Mouse (Mus musculus): ENCODE data around the gene Foxl1. TPM values are rescaled to one million over a fixed set of nuclear protein-coding genes. Genes with fewer than 3 reads are reported as not detected.

Gene Foxl1
- polyA plus RNA-seq, 1 experiment from 2014 or later, result 0.07 TPM

GRCm38 (mm10) chr8:121113261-121113660 is 14.5 kb upstream of the Foxl1 start:
- WGBS (ENCODE audit: insufficient replicate concordance), result under 1% methylated on average over 21 of the region's 21 CpGs
- Histone ChIP-seq H3K36me3 (ENCODE audit: control insufficient read depth, insufficient read depth) (no peaks in the 10 kb centered on the region), H3K4me2 (ENCODE audit: low read depth, low read length) (no peak overlapping the region), H3K4me1 (ENCODE audit: control insufficient read depth, low read depth, low read length) (peaks cover 3% of the 10 kb centered on the region), H3K27ac (ENCODE audit: low read length) (no peak overlapping the region), H3K9ac (ENCODE audit: low read depth, low read length) (no peak overlapping the region), H3K27me3 (ENCODE audit: control insufficient read depth, insufficient read depth, low read depth, low read length) (peaks cover 50% of the 10 kb centered on the region), H3K4me3 (ENCODE audit: low read depth, low read length) (no peak overlapping the region), H3K9me3 (replicated peaks; ENCODE audit: control insufficient read depth, low read length) (no peaks in the 10 kb centered on the region)
- peak; percentile 38 for ATAC-seq (ENCODE audit: low read depth)

GRCm38 (mm10) chr8:121115136-121115535 is 12.6 kb upstream of the Foxl1 start:
- Histone ChIP-seq H3K27me3 (ENCODE audit: control insufficient read depth, insufficient read depth, low read depth, low read length) (peaks cover 68% of the 10 kb centered on the region), H3K4me1 (ENCODE audit: control insufficient read depth, low read depth, low read length) (no peaks in the 10 kb centered on the region; the same call in 1 of the 2 replicates), H3K4me2 (ENCODE audit: low read depth, low read length) (no peak overlapping the region), H3K36me3 (ENCODE audit: control insufficient read depth, insufficient read depth) (no peaks in the 10 kb centered on the region), H3K9ac (ENCODE audit: low read depth, low read length) (no peak overlapping the region), H3K4me3 (ENCODE audit: low read depth, low read length) (no peak overlapping the region), H3K9me3 (replicated peaks; ENCODE audit: control insufficient read depth, low read length) (no peaks in the 10 kb centered on the region), H3K27ac (ENCODE audit: low read length) (no peak overlapping the region)
- 2% methylated on average over 25 of the region's 25 CpGs for WGBS (ENCODE audit: insufficient replicate concordance)
- no peak for ATAC-seq (ENCODE audit: low read depth)

DNA sequence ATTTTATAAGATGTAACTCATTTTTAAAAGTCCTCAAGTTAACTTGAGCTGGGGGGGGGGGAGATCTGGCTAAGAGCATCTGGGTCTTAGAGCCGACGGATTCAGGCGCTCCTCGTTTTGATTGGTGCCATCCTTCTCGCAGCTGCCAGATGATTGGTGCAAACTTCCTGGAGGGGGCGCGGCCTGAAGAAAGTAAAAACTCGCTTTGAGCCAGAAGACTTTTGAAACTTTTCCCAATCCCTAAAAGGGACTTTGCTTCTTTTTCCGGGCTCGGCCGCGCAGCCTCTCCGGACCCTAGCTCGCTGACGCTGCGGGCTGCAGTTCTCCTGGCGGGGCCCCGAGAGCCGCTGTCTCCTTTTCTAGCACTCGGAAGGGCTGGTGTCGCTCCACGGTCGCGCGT is 11.8 kb upstream of the Foxl1 start, which contains the start of gene Foxc2:
TSS of gene Foxc2 (plus strand) at position 224 of the 400 bp plus-strand sequence.
- Histone ChIP-seq H3K27me3 (ENCODE audit: control insufficient read depth, insufficient read depth, low read depth, low read length) (peaks cover 76% of the 10 kb centered on the region), H3K27ac (ENCODE audit: low read length) (no peak within 1 kb of the TSS), H3K4me1 (ENCODE audit: control insufficient read depth, low read depth, low read length) (no peaks in the 10 kb centered on the region; the same call in 1 of the 2 replicates), H3K9me3 (replicated peaks; ENCODE audit: control insufficient read depth, low read length) (no peaks in the 10 kb centered on the region), H3K36me3 (ENCODE audit: control insufficient read depth, insufficient read depth) (no peaks in the 10 kb centered on the region), H3K4me2 (ENCODE audit: low read depth, low read length) (peak within 1 kb of the TSS; percentile 57), H3K4me3 (ENCODE audit: low read depth, low read length) (peak within 1 kb of the TSS; percentile 52), H3K9ac (ENCODE audit: low read depth, low read length) (no peak within 1 kb of the TSS)
- peak; percentile 47; the same call in 1 of the 2 replicates for ATAC-seq (ENCODE audit: low read depth)
- 2% methylated on average over 25 of the region's 25 CpGs for WGBS (ENCODE audit: insufficient replicate concordance)

DNA sequence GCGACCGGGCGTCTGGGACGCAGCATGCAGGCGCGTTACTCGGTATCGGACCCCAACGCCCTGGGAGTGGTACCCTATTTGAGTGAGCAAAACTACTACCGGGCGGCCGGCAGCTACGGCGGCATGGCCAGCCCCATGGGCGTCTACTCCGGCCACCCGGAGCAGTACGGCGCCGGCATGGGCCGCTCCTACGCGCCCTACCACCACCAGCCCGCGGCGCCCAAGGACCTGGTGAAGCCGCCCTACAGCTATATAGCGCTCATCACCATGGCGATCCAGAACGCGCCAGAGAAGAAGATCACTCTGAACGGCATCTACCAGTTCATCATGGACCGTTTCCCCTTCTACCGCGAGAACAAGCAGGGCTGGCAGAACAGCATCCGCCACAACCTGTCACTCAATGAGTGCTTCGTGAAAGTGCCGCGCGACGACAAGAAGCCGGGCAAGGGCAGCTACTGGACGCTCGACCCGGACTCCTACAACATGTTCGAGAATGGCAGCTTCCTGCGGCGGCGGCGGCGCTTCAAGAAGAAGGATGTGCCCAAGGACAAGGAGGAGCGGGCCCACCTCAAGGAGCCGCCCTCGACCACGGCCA is 11.1 kb upstream of the Foxl1 start:
- Histone ChIP-seq H3K27ac (ENCODE audit: low read length) (no peak overlapping the region), H3K4me2 (ENCODE audit: low read depth, low read length) (peak overlapping the region; percentile 57), H3K4me3 (ENCODE audit: low read depth, low read length) (peak overlapping the region; percentile 52), H3K9me3 (replicated peaks; ENCODE audit: control insufficient read depth, low read length) (no peaks in the 10 kb centered on the region), H3K9ac (ENCODE audit: low read depth, low read length) (no peak overlapping the region), H3K36me3 (ENCODE audit: control insufficient read depth, insufficient read depth) (no peaks in the 10 kb centered on the region), H3K4me1 (ENCODE audit: control insufficient read depth, low read depth, low read length) (no peaks in the 10 kb centered on the region; the same call in 1 of the 2 replicates), H3K27me3 (ENCODE audit: control insufficient read depth, insufficient read depth, low read depth, low read length) (peaks cover 84% of the 10 kb centered on the region)
- WGBS (ENCODE audit: insufficient replicate concordance), result 1% methylated on average over 55 of the region's 55 CpGs
- no peak for ATAC-seq (ENCODE audit: low read depth)

- 2% methylated on average over 62 of the region's 62 CpGs for WGBS (ENCODE audit: insufficient replicate concordance)
Measured at GRCm38 (mm10) chr8:121117186-121117651, 10.5 kb upstream of the Foxl1 start.

DNA sequence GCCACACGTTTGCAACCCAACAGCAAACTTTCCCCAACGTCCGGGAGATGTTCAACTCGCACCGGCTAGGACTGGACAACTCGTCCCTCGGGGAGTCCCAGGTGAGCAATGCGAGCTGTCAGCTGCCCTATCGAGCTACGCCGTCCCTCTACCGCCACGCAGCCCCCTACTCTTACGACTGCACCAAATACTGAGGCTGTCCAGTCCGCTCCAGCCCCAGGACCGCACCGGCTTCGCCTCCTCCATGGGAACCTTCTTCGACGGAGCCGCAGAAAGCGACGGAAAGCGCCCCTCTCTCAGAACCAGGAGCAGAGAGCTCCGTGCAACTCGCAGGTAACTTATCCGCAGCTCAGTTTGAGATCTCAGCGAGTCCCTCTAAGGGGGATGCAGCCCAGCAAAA is 9.8 kb upstream of the Foxl1 start:
- no peak overlapping the region for H3K4me2 ChIP-seq (ENCODE audit: low read depth, low read length)
- no peak overlapping the region for H3K9ac ChIP-seq (ENCODE audit: low read depth, low read length)
- H3K9me3 ChIP-seq (replicated peaks; ENCODE audit: control insufficient read depth, low read length), result no peaks in the 10 kb centered on the region
- no peaks in the 10 kb centered on the region for H3K36me3 ChIP-seq (ENCODE audit: control insufficient read depth, insufficient read depth)
- no peak overlapping the region for H3K27ac ChIP-seq (ENCODE audit: low read length)
- 2% methylated on average over 28 of the region's 28 CpGs for WGBS (ENCODE audit: insufficient replicate concordance)
- peaks cover 96% of the 10 kb centered on the region for H3K27me3 ChIP-seq (ENCODE audit: control insufficient read depth, insufficient read depth, low read depth, low read length)
- H3K4me3 ChIP-seq (ENCODE audit: low read depth, low read length), result no peak overlapping the region
- no peak for ATAC-seq (ENCODE audit: low read depth)
- H3K4me1 ChIP-seq (ENCODE audit: control insufficient read depth, low read depth, low read length), result no peaks in the 10 kb centered on the region; the same call in 1 of the 2 replicates

More at GRCm38 (mm10) chr8:121117186-121117651, 10.5 kb upstream of the Foxl1 start:
- H3K4me1 ChIP-seq (ENCODE audit: control insufficient read depth, low read depth, low read length), result no peaks in the 10 kb centered on the region; the same call in 1 of the 2 replicates
- no peak overlapping the region for H3K27ac ChIP-seq (ENCODE audit: low read length)
- ATAC-seq (ENCODE audit: low read depth), result no peak
- H3K4me2 ChIP-seq (ENCODE audit: low read depth, low read length), result no peak overlapping the region
- no peak overlapping the region for H3K9ac ChIP-seq (ENCODE audit: low read depth, low read length)
- H3K9me3 ChIP-seq (replicated peaks; ENCODE audit: control insufficient read depth, low read length), result no peaks in the 10 kb centered on the region
- 0 out of 2 replicates have a peak overlapping the region, but pooled peaks have one; percentile 6 for H3K4me3 ChIP-seq (ENCODE audit: low read depth, low read length)
- peaks cover 89% of the 10 kb centered on the region for H3K27me3 ChIP-seq (ENCODE audit: control insufficient read depth, insufficient read depth, low read depth, low read length)
- H3K36me3 ChIP-seq (ENCODE audit: control insufficient read depth, insufficient read depth), result no peaks in the 10 kb centered on the region

DNA sequence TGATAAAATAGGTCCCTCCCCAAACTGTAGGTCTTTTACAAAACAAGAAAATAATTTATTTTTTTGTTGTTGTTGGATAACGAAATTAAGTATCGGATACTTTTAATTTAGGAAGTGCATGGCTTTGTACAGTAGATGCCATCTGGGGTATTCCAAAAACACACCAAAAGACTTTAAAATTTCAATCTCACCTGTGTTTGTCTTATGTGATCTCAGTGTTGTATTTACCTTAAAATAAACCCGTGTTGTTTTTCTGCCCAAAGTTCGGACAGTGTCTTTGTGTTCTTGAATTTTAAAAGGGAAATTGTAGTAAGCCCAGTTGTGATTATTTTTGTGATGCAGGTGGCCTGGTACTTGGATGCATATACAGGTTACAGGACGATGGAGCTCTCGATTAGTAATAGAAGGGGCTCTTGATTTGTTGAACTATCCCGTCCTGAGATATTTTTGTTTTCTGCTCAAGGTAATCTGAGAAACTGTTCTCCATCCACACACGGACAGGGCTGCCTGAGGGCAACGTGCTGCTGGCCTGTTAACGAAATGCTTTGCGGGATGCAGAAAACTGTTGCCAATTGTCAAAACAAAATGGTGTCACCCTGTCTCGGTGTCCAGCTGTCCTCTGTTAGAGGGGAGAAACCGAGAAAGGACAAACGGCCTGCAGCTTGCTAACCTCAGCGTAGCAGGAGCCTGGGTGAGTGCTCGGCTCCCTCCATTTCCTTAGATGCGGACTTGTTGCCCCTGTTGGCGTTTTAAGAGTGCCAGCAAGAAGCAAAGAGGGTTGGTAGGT is 8.9 kb upstream of the Foxl1 start:
- Histone ChIP-seq H3K4me3 (ENCODE audit: low read depth, low read length) (no peak overlapping the region), H3K36me3 (ENCODE audit: control insufficient read depth, insufficient read depth) (no peaks in the 10 kb centered on the region), H3K4me2 (ENCODE audit: low read depth, low read length) (no peak overlapping the region), H3K9me3 (replicated peaks; ENCODE audit: control insufficient read depth, low read length) (no peaks in the 10 kb centered on the region), H3K27me3 (ENCODE audit: control insufficient read depth, insufficient read depth, low read depth, low read length) (peaks cover 100% of the 10 kb centered on the region), H3K9ac (ENCODE audit: low read depth, low read length) (no peak overlapping the region), H3K4me1 (ENCODE audit: control insufficient read depth, low read depth, low read length) (no peaks in the 10 kb centered on the region; the same call in 1 of the 2 replicates), H3K27ac (ENCODE audit: low read length) (no peak overlapping the region)
- no peak for ATAC-seq (ENCODE audit: low read depth)
- 9% methylated on average over 18 of the region's 18 CpGs for WGBS (ENCODE audit: insufficient replicate concordance)

GRCm38 (mm10) chr8:121119635-121120455 is 7.9 kb upstream of the Foxl1 start:
- H3K9me3 ChIP-seq (replicated peaks; ENCODE audit: control insufficient read depth, low read length), result no peaks in the 10 kb centered on the region
- H3K36me3 ChIP-seq (ENCODE audit: control insufficient read depth, insufficient read depth), result no peaks in the 10 kb centered on the region
- H3K9ac ChIP-seq (ENCODE audit: low read depth, low read length), result no peak overlapping the region
- H3K27me3 ChIP-seq (ENCODE audit: control insufficient read depth, insufficient read depth, low read depth, low read length), result peaks cover 99% of the 10 kb centered on the region
- H3K27ac ChIP-seq (ENCODE audit: low read length), result no peak overlapping the region
- WGBS (ENCODE audit: insufficient replicate concordance), result 18% methylated on average over 12 of the region's 12 CpGs
- no peak overlapping the region for H3K4me3 ChIP-seq (ENCODE audit: low read depth, low read length)
- H3K4me2 ChIP-seq (ENCODE audit: low read depth, low read length), result no peak overlapping the region
- no peak for ATAC-seq (ENCODE audit: low read depth)
- H3K4me1 ChIP-seq (ENCODE audit: control insufficient read depth, low read depth, low read length), result no peaks in the 10 kb centered on the region; the same call in 1 of the 2 replicates
